Mouse (Mus musculus): Measurements from ENCODE around the gene Kctd2.

Gene Kctd2

GRCm38 (mm10) chr11:115400630-115401391 is 19.1 kb upstream of the Kctd2 start:
- DNase-seq (ENCODE audit: low spot score), result peak; percentile 40

- peak; percentile 86 for DNase-seq (ENCODE audit: low spot score)
Measured at GRCm38 (mm10) chr11:115403338-115404124, 16.4 kb upstream of the Kctd2 start, which contains the start of gene Mrpl58. Gene Mrpl58 (plus strand): TSS chr11:115403752.

- no peak for DNase-seq (ENCODE audit: low spot score)
Measured at GRCm38 (mm10) chr11:115405723-115406122, 14.2 kb upstream of the Kctd2 start.

GRCm38 (mm10) chr11:115406858-115407401 is 13.0 kb upstream of the Kctd2 start:
- DNase-seq (ENCODE audit: low spot score), result no peak

GRCm38 (mm10) chr11:115408266-115408920 is 11.5 kb upstream of the Kctd2 start:
- DNase-seq (ENCODE audit: low spot score), result no peak

- DNase-seq (ENCODE audit: low spot score), result no peak
Measured at GRCm38 (mm10) chr11:115409556-115409955, 10.4 kb upstream of the Kctd2 start.

GRCm38 (mm10) chr11:115420336-115421190 is 635 bp downstream of the Kctd2 start:
- peak; percentile 52 for DNase-seq (ENCODE audit: low spot score)

GRCm38 (mm10) chr11:115421328-115421727 is 1.4 kb downstream of the Kctd2 start:
- DNase-seq (ENCODE audit: low spot score), result no peak

GRCm38 (mm10) chr11:115421972-115422371 is 2.0 kb downstream of the Kctd2 start:
- no peak for DNase-seq (ENCODE audit: low spot score)

- DNase-seq (ENCODE audit: low spot score), result no peak
Measured at GRCm38 (mm10) chr11:115423091-115423490, 3.2 kb downstream of the Kctd2 start.

- DNase-seq (ENCODE audit: low spot score), result no peak
Measured at GRCm38 (mm10) chr11:115424666-115425065, 4.7 kb downstream of the Kctd2 start.

- DNase-seq (ENCODE audit: low spot score), result no peak
Measured at GRCm38 (mm10) chr11:115425671-115426070, 5.7 kb downstream of the Kctd2 start.

GRCm38 (mm10) chr11:115427482-115428331 is 7.8 kb downstream of the Kctd2 start:
- DNase-seq (ENCODE audit: low spot score), result peak; percentile 93

GRCm38 (mm10) chr11:115429307-115429706 is 9.4 kb downstream of the Kctd2 start:
- DNase-seq (ENCODE audit: low spot score), result no peak

- DNase-seq (ENCODE audit: low spot score), result no peak
Measured at GRCm38 (mm10) chr11:115430561-115430960, 10.6 kb downstream of the Kctd2 start.

- no peak for DNase-seq (ENCODE audit: low spot score)
Measured at GRCm38 (mm10) chr11:115432814-115433213, 12.9 kb downstream of the Kctd2 start.

- DNase-seq (ENCODE audit: low spot score), result no peak
Measured at GRCm38 (mm10) chr11:115433342-115433741, 13.4 kb downstream of the Kctd2 start.

GRCm38 (mm10) chr11:115435596-115436337 is 15.8 kb downstream of the Kctd2 start:
- DNase-seq (ENCODE audit: low spot score), result peak; percentile 53

- no peak for DNase-seq (ENCODE audit: low spot score)
Measured at GRCm38 (mm10) chr11:115437571-115438122, 17.7 kb downstream of the Kctd2 start.

All from retina, embryonic 14.5 days (tissue).